ENCODE assay signal across 8 mouse cellular contexts in the genomic region with DNA sequence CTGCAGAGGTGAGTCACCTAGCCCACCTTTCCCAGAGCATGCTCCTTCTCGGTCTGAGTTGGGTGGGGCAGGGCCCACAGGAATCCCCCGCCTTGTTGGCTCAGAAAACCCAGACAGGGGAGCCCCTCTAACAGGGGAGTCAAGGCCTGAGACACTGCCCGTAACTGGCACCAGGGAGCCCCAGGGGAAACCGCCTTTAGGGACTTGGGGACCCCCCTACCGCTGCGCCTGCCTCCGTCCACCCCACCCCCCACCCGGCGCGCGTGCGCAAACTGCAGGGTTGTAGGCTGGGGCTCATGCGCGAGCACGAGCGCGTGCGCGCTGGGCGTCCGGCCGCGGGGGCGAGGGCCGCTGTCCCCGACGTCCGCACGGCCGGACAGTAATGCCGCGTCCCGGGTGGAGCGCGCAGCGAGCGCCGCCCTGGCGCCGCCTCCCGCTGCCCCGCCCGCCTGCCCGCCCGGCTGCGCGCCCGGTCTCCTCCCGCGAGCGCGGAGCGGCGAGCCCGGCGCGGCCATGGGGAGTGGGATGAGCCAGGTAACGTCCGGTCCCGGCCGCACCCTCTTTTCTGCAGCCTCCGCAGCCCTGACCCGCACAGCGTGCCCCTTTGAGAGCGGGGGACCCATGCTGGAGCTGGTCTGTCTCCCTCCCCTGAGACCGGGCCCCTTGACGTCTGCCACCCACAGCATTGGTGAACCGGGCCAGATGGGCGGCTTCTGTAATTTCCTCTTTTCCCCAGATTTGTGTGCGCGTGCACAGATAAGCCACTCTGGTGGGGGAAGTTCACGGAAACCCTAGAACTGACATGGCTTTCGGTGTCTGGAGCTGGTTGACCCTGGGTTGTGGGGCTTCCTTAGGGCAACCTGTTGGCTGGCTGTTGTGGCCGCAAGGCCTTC. TPM values are rescaled to one million over a fixed set of nuclear protein-coding genes. Genes with fewer than 3 reads are reported as not detected.
DNase-seq lines count a peak whose midpoint lies in the region; ATAC-seq and TF ChIP-seq lines count a peak whose summit lies in the region.

A gene (plus strand): TSS at position 387 of the 893 bp plus-strand sequence.

- peaks cover 0 to 4% of the 10 kb centered on the region in 2 experiments for H3K36me3 ChIP-seq in CH12.LX (replicated peaks in 1 of 2; ENCODE audit: control insufficient read depth in 1 of 2, insufficient read depth in 1 of 2, low read length in 1 of 2)
- H3K36me3 ChIP-seq in forebrain, postnatal 0 days (ENCODE audit: insufficient read depth): no peaks in the 10 kb centered on the region
- no peaks in the 10 kb centered on the region for H3K36me3 ChIP-seq in neural tube, embryonic 15.5 days

- H3K27ac ChIP-seq in CH12.LX (ENCODE audit: insufficient read depth, low read depth): peak within 1 kb of the TSS; percentile 95
- H3K27ac ChIP-seq in forebrain, postnatal 0 days (ENCODE audit: low read depth, low read length): peak within 1 kb of the TSS; percentile 83
- peak within 1 kb of the TSS; percentile 100 for H3K27ac ChIP-seq in layer of hippocampus, adult 2 months
- peak within 1 kb of the TSS; percentile 80 for H3K27ac ChIP-seq in neural tube, embryonic 15.5 days (replicated peaks)

- dilution Hi-C loops in CH12.LX (cut with MboI; ENCODE audit: extremely low pct_ligation_motif_present, extremely low pct_unique_long_range_greater_than_20kb, low sequenced_read_pairs): no loop called here

- peak; percentile 63 for TF ChIP-seq EP300 in CH12.LX (IDR thresholded peaks at IDR 0.05; ENCODE audit: low read length)

- TF ChIP-seq RAD21 in CH12.LX (IDR thresholded peaks at IDR 0.05; ENCODE audit: low read depth, low read length): no peak; the same call in none of the 2 replicates

- DNase-seq in CH12.LX (ENCODE audit: extremely low read depth): peak; percentile 94
- DNase-seq in forebrain, postnatal 0 days: peak; percentile 88
- peak; percentile 90 to 94 for DNase-seq in heart, postnatal 36 days
- peak; percentile 80 to 81 for DNase-seq in layer of hippocampus, adult 2 months (ENCODE audit: low spot score in 2 of 2)
- peak; percentile 82 for DNase-seq in lung, adult 2 months
- peak; percentile 90 for DNase-seq in testis, postnatal 10 days (ENCODE audit: low spot score)

- H3K9ac ChIP-seq in CH12.LX (ENCODE audit: insufficient read depth, low read depth): peak within 1 kb of the TSS; percentile 96
- peak within 1 kb of the TSS; percentile 95 for H3K9ac ChIP-seq in forebrain, postnatal 0 days
- peak within 1 kb of the TSS; percentile 93 for H3K9ac ChIP-seq in neural tube, embryonic 15.5 days (replicated peaks)

- ATAC-seq in cerebellum, adult (ENCODE audit: insufficient number of reproducible peaks, low FRiP score, low TSS enrichment): peak; percentile 85
- peak; percentile 95 for ATAC-seq in forebrain, postnatal 0 days
- peak; percentile 96 for ATAC-seq in neural tube, embryonic 15.5 days (ENCODE audit: low FRiP score)

- H3K27me3 ChIP-seq in CH12.LX (replicated peaks): no peaks in the 10 kb centered on the region
- no peaks in the 10 kb centered on the region for H3K27me3 ChIP-seq in forebrain, postnatal 0 days (ENCODE audit: insufficient read depth, low read length)
- H3K27me3 ChIP-seq in neural tube, embryonic 15.5 days (replicated peaks): no peaks in the 10 kb centered on the region

- peak; percentile 84 for TF ChIP-seq POLR2A in CH12.LX (IDR thresholded peaks at IDR 0.05; ENCODE audit: low read depth, low read length)
- peak; percentile 29; the same call in 1 of the 2 replicates for TF ChIP-seq POLR2A in lung, adult 2 months (IDR thresholded peaks at IDR 0.05; ENCODE audit: borderline replicate concordance, extremely low read depth, low read depth, low read length)

- H3K9me3 ChIP-seq in CH12.LX (replicated peaks; ENCODE audit: low read length): no peaks in the 10 kb centered on the region
- H3K9me3 ChIP-seq in forebrain, postnatal 0 days (ENCODE audit: low read length): no peaks in the 10 kb centered on the region
- no peaks in the 10 kb centered on the region for H3K9me3 ChIP-seq in neural tube, embryonic 15.5 days (replicated peaks)

- peak within 1 kb of the TSS; percentile 96 for H3K4me2 ChIP-seq in CH12.LX (ENCODE audit: insufficient read depth, low read depth, poor library complexity, severe bottlenecking)
- H3K4me2 ChIP-seq in forebrain, postnatal 0 days (ENCODE audit: low read depth): peak within 1 kb of the TSS; percentile 80
- H3K4me2 ChIP-seq in neural tube, embryonic 15.5 days: peak within 1 kb of the TSS; percentile 83

- H3K4me3 ChIP-seq in CH12.LX (replicated peaks in 1 of 3; ENCODE audit: low read depth in 2 of 3, low read length in 2 of 3, poor library complexity in 1 of 3): peak within 1 kb of the TSS; percentile 59 to 74 (median 67)
- peak within 1 kb of the TSS; percentile 93 for H3K4me3 ChIP-seq in forebrain, postnatal 0 days (ENCODE audit: low read depth, low read length)
- peak within 1 kb of the TSS; percentile 77 for H3K4me3 ChIP-seq in layer of hippocampus, adult 2 months
- peak within 1 kb of the TSS; percentile 97 for H3K4me3 ChIP-seq in lung, adult 2 months (replicated peaks; ENCODE audit: extremely low read depth, low read depth, low read length)
- peak within 1 kb of the TSS; percentile 93 for H3K4me3 ChIP-seq in neural tube, embryonic 15.5 days (replicated peaks)

- WGBS in forebrain, postnatal 0 days: 2% methylated on average over 48 of the region's 74 CpGs
- WGBS in lung, adult 2 months: under 1% methylated on average over 74 of the region's 74 CpGs
- WGBS in neural tube, embryonic 15.5 days: 1% methylated on average over 57 of the region's 74 CpGs

- intact Hi-C loops in heart, postnatal 36 days (cut with DNase I): loop anchor here (5.0 to 10.0 kb wide), 2 partner anchors 67 to 325 kb away; no protein-coding TSS in a partner anchor

- H3K4me1 ChIP-seq in CH12.LX (ENCODE audit: control insufficient read depth in 1 of 2, insufficient read depth in 2 of 2): peaks cover 29 to 77% of the 10 kb centered on the region in 2 experiments
- H3K4me1 ChIP-seq in forebrain, postnatal 0 days (ENCODE audit: insufficient read depth): 0 out of 2 replicates have a peak, but pooled peaks cover 4% of the 10 kb centered on the region
- no peaks in the 10 kb centered on the region for H3K4me1 ChIP-seq in lung, adult 2 months (ENCODE audit: control insufficient read depth, insufficient read depth, low read length)
- H3K4me1 ChIP-seq in neural tube, embryonic 15.5 days: peaks cover 7% of the 10 kb centered on the region; the same call in 1 of the 2 replicates

- peaks cover 27% of the 10 kb centered on the region for H3K79me2 ChIP-seq in CH12.LX (replicated peaks; ENCODE audit: control insufficient read depth, extremely low read depth, insufficient read depth, poor library complexity, severe bottlenecking)

- TF ChIP-seq CTCF in CH12.LX (conservative IDR thresholded peaks at IDR 0.05 in 1 of 2, IDR thresholded peaks at IDR 0.05 in 1 of 2; ENCODE audit: low read depth in 2 of 2, low read length in 2 of 2): no peak
- TF ChIP-seq CTCF in forebrain, postnatal 0 days (IDR thresholded peaks at IDR 0.05; ENCODE audit: low read depth): no peak
- TF ChIP-seq CTCF in layer of hippocampus, adult 2 months (conservative IDR thresholded peaks at IDR 0.05): no peak
- TF ChIP-seq CTCF in lung, adult 2 months (IDR thresholded peaks at IDR 0.05; ENCODE audit: insufficient read depth, low read length): no peak

- in situ Hi-C loops in CH12.LX (cut with MboI; ENCODE audit: low pct_ligation_motif_present, low pct_unique_long_range_greater_than_20kb, low sequenced_read_pairs): loop anchor here (5.0 kb wide), 2 partner anchors 58 to 92 kb away; no protein-coding TSS in a partner anchor

TF ChIP-seq in CH12.LX, 34 proteins besides CTCF, POLR2A, EP300 and RAD21 (continues in another document):
- TF ChIP-seq GABPA (IDR thresholded peaks at IDR 0.05; ENCODE audit: insufficient replicate concordance, low read depth, low read length) (no peak), NELFE (IDR thresholded peaks at IDR 0.05; ENCODE audit: low read depth, low read length) (peak; percentile 72; the same call in 1 of the 2 replicates), ELF1 (IDR thresholded peaks at IDR 0.05; ENCODE audit: low read depth, low read length) (peak; percentile 34; the same call in 1 of the 2 replicates), MEF2A (IDR thresholded peaks at IDR 0.05; ENCODE audit: borderline replicate concordance, low read depth, low read length) (peak; percentile 94), TCF12 (IDR thresholded peaks at IDR 0.05; ENCODE audit: low read depth, low read length) (peak; percentile 84), KAT2A (IDR thresholded peaks at IDR 0.05; ENCODE audit: insufficient replicate concordance, low read length) (0 out of 2 replicates have a peak, but pooled peaks have one; percentile 82), BHLHE40 (IDR thresholded peaks at IDR 0.05; ENCODE audit: low read depth, low read length) (peak; percentile 87), TBP (conservative IDR thresholded peaks at IDR 0.05; ENCODE audit: low read depth, low read length) (peak; percentile 89), E2F4 (IDR thresholded peaks at IDR 0.05; ENCODE audit: insufficient replicate concordance, low read depth, low read length) (no peak), MAFK (IDR thresholded peaks at IDR 0.05; ENCODE audit: insufficient replicate concordance, low read length) (0 out of 2 replicates have a peak, but pooled peaks have one; percentile 26), SIN3A (IDR thresholded peaks at IDR 0.05; ENCODE audit: low read length) (peak; percentile 60), ZKSCAN1 (IDR thresholded peaks at IDR 0.05; ENCODE audit: borderline replicate concordance, low read depth, low read length) (no peak), MYC (IDR thresholded peaks at IDR 0.05; ENCODE audit: low read depth, low read length) (no peak), SMC3 (IDR thresholded peaks at IDR 0.05; ENCODE audit: low read depth, low read length) (peak; percentile 31), UBTF (IDR thresholded peaks at IDR 0.05; ENCODE audit: low read depth, low read length) (peak; percentile 37; the same call in 1 of the 2 replicates), MXI1 (IDR thresholded peaks at IDR 0.05; ENCODE audit: low read depth, low read length) (peak; percentile 21; the same call in 1 of the 2 replicates), HCFC1 (IDR thresholded peaks at IDR 0.05; ENCODE audit: low read depth, low read length) (peak; percentile 51; the same call in 1 of the 2 replicates)

RNA-seq across cellular contexts. Expression of the gene that starts here (rescaled TPM):
- total RNA-seq in CH12.LX (2012; rRNA removed): 22.5 and 25.5 TPM in 2 replicates
- 28.7 and 29.8 TPM in 2 replicates for total RNA-seq in CH12.LX (2014; rRNA removed)
- polyA plus RNA-seq in CH12.LX (2012; ENCODE audit: insufficient read length, low read depth): 18.0 and 18.5 TPM in 2 replicates
- 18.6 and 19.8 TPM in 2 replicates for total RNA-seq in forebrain, postnatal 0 days (2014; rRNA removed)
- 19.0 and 22.0 TPM in 2 replicates for polyA plus RNA-seq in forebrain, postnatal 0 days (2015; fragmentation: Nextera tagmentation; extraction: Ambion mirVana)
- 10 to 100 TPM; 21.9 to 26.1 TPM for total RNA-seq in heart, postnatal 36 days (2021)
- total RNA-seq in layer of hippocampus, adult 2 months (2021): 10 to 100 TPM; 22.5 to 23.9 TPM
- polyA plus RNA-seq in lung, adult 2 months (2012; rRNA removed): 14.8 and 23.7 TPM in 2 replicates
- 34.2 and 35.6 TPM in 2 replicates for polyA plus RNA-seq in neural tube, embryonic 15.5 days (2015; fragmentation: Nextera tagmentation; extraction: Ambion mirVana)

Comparison
In these comparisons a context has a peak if more than half of its experiments do, and no peak if none do; other contexts are left out.
1. Peak in every context shown above with its lines: DNase-seq, ATAC-seq, H3K4me3 ChIP-seq and H3K27ac ChIP-seq.